Mouse (Mus musculus) ES-Bruce4 (cell line): ENCODE measurements at regions not wholly inside any gene's neighbourhood (a gene's known extent, or its start where the extent isn't known, plus 50 kb on each side); places are given as distances from the start of the nearest gene placed in this dataset.

Experiments
- H3K27ac ChIP-seq: 2 replicates; pipeline ENCODE4 v1.5.1; 2012; ENCODE audit warnings: low read length, inconsistent platforms; ENCODE audit not compliant: insufficient read depth
- H3K27me3 ChIP-seq: 2 replicates; pipeline ENCODE4 v1.6.1; 2012; ENCODE audit warnings: mild to moderate bottlenecking, low read length, inconsistent platforms; ENCODE audit not compliant: control insufficient read depth, poor library complexity, insufficient read depth, severe bottlenecking
- H3K36me3 ChIP-seq: 2 replicates; pipeline ENCODE4 v1.6.1; 2012; ENCODE audit warnings: inconsistent platforms, mild to moderate bottlenecking, low read length, moderate library complexity; ENCODE audit not compliant: control insufficient read depth, poor library complexity, insufficient read depth, severe bottlenecking
- H3K4me1 ChIP-seq: one replicate; pipeline ENCODE4 v1.8.1; 2011; ENCODE audit warnings: low read length; ENCODE audit not compliant: control insufficient read depth, insufficient read depth
- H3K4me3 ChIP-seq: 2 replicates; pipeline ENCODE4 v1.5.1; 2011; ENCODE audit warnings: low read depth, mild to moderate bottlenecking, low read length
- H3K9ac ChIP-seq: 2 replicates; pipeline ENCODE4 v1.6.1; 2012; ENCODE audit warnings: low read depth, mild to moderate bottlenecking, inconsistent platforms; ENCODE audit not compliant: poor library complexity, severe bottlenecking
- H3K9me3 ChIP-seq: replicated peaks from 2 replicates; pipeline ENCODE4 v1.6.1; 2012; ENCODE audit warnings: mild to moderate bottlenecking, low read length, inconsistent platforms; ENCODE audit not compliant: control insufficient read depth, poor library complexity, insufficient read depth, severe bottlenecking
- CTCF ChIP-seq: IDR thresholded peaks from one replicate; pipeline ENCODE4 v1.8.1; 2011; ENCODE audit warnings: low read depth, low read length
- EP300 ChIP-seq: IDR thresholded peaks from 2 replicates; pipeline ENCODE4 v1.6.1; 2011; ENCODE audit warnings: low read depth, low read length; ENCODE audit not compliant: insufficient read depth
- POLR2A ChIP-seq: IDR thresholded peaks from one replicate; pipeline ENCODE4 v1.8.1; 2011; ENCODE audit warnings: low read length; ENCODE audit not compliant: insufficient read depth

DNA sequence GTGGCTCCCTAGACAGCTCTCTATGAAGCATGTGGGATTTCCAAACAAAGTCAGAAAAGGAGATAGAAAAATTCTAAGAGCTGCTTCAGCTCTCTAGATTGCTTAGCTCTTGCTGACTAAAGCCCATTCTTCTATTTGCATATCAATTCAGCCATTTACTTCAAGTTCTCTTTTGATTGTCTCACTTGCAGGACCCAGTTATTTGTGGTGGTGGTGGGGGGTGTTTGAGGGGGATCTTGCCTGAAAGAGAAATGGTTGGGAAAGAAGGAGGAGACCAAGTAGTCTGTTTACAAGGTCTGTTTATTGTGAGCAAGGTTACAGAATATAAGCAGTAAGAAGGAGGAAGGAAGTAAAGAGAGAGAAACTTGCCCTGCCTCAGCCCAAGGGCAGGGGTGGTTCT is 135.6 kb downstream of the Bche start:
- H3K9ac ChIP-seq: no peak overlapping the region
- peak overlapping the region; percentile 59; the same call in 1 of the 2 replicates for H3K27ac ChIP-seq
- H3K36me3 ChIP-seq: no peaks in the 10 kb centered on the region; the same call in 1 of the 2 replicates
- no peaks in the 10 kb centered on the region for H3K4me1 ChIP-seq
- H3K9me3 ChIP-seq: peaks cover 19% of the 10 kb centered on the region
- no peaks in the 10 kb centered on the region for H3K27me3 ChIP-seq
- no peak overlapping the region for H3K4me3 ChIP-seq
- no peak for TF ChIP-seq POLR2A
- TF ChIP-seq EP300: no peak
- TF ChIP-seq CTCF: no peak

DNA sequence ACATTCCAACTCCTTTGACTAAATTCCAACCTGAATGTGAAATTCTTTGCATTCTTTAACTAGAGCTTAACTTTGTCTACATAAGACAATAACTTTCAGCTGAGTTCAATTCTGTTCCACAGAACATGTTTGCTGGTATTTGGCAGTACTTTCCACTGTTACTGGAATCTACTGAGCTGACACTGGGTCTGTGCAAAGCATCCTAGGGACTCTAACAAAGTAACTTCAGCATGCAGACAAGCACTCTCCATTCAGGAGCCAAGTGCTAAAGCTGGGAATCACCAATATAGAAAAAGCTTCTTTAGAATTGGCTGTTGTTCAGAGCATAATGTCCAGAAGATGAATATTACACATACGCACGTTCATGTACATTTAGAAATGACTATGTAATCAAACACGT is 138.9 kb downstream of the Bche start:
- Histone ChIP-seq H3K36me3 (no peaks in the 10 kb centered on the region; the same call in 1 of the 2 replicates), H3K9me3 (peaks cover 19% of the 10 kb centered on the region), H3K4me1 (no peaks in the 10 kb centered on the region), H3K4me3 (no peak overlapping the region), H3K27me3 (no peaks in the 10 kb centered on the region), H3K9ac (no peak overlapping the region), H3K27ac (no peak overlapping the region)
- TF ChIP-seq CTCF (no peak), POLR2A (no peak), EP300 (no peak)
